Mouse (Mus musculus) bone marrow macrophage, adult 2 months (primary cell): ENCODE measurements at regions not wholly inside any gene's neighbourhood (a gene's known extent, or its start where the extent isn't known, plus 50 kb on each side); places are given as distances from the start of the nearest gene placed in this dataset.

Experiments used
- CTCF ChIP-seq: IDR thresholded peaks from 2 replicates; pipeline ENCODE4 v1.5.1; 2012; ENCODE audit warnings: low read depth, mild to moderate bottlenecking, low read length, moderate library complexity
- POLR2A ChIP-seq: IDR thresholded peaks from 2 replicates; pipeline ENCODE4 v1.6.1; 2012; ENCODE audit warnings: mild to moderate bottlenecking, low read depth, low read length, borderline replicate concordance

- TF ChIP-seq CTCF (no peak), POLR2A (no peak)
Observed at GRCm38 (mm10) chr2:160140166-160140740, 193.7 kb downstream of the Gm826 start.
